Mouse (Mus musculus): ENCODE measurements around the gene Ube2d3. TPM values are rescaled to one million over a fixed set of nuclear protein-coding genes. Genes with fewer than 3 reads are reported as not detected.
A peak's percentile ranks its signal among the peaks of the same experiment; 100 is the strongest.

Gene Ube2d3
- total RNA-seq (2017), result 485 and 753 TPM in 2 replicates

- peak; percentile 76 for ATAC-seq (replicated peaks; ENCODE audit: low read depth, poor library complexity, severe bottlenecking)
Observed at GRCm38 (mm10) chr3:135437758-135438495, at the start of gene Ube2d3. TSS of gene Ube2d3 (plus strand) at chr3:135438149.

GRCm38 (mm10) chr3:135393186-135393585 is 44.8 kb upstream of the Ube2d3 start:
- ATAC-seq (replicated peaks; ENCODE audit: low read depth, poor library complexity, severe bottlenecking), result no peak

DNA sequence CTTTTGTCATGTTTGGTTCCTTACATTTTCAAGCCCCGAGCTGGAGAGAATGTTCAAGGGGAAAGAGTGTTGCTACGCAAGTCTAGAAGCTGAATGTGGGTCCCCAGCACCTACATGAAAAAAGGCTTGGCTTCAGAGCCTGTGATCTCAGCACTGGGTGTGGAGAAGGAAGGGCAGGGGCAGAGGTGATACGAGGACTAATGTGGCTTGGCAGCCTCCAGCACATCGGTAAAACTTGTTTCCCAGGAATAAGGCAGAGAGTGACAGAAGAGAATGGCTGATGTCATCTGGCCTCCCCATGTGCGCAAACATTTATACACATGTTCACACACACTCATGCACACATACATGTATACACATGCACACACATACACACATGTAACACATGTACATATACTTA is 42.9 kb upstream of the Ube2d3 start:
- no peak for ATAC-seq (replicated peaks; ENCODE audit: low read depth, poor library complexity, severe bottlenecking)

GRCm38 (mm10) chr3:135396081-135396480 is 41.9 kb upstream of the Ube2d3 start:
- no peak for ATAC-seq (replicated peaks; ENCODE audit: low read depth, poor library complexity, severe bottlenecking)

DNA sequence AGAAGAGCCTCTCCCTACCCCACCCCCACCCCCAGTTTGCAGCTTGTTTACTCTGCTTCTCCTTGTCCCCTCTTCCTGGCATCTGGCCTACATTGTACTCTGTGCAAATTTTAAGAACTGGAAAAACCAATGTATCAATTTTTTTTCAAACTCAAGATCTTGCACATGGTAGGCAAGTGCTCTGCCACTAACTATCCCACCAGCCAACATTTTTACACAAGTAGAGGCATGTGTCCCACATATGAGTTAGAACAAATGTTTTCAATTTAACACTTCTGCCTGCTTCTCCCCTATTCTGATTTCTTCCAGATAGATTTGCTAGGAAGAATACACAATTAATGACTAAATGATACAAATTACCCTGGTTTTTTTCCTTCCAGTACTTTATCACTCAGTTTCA is 40.8 kb upstream of the Ube2d3 start:
- ATAC-seq (replicated peaks; ENCODE audit: low read depth, poor library complexity, severe bottlenecking), result no peak

GRCm38 (mm10) chr3:135402201-135402658 is 35.7 kb upstream of the Ube2d3 start:
- ATAC-seq (replicated peaks; ENCODE audit: low read depth, poor library complexity, severe bottlenecking), result peak; percentile 98

- ATAC-seq (replicated peaks; ENCODE audit: low read depth, poor library complexity, severe bottlenecking), result no peak
Observed at GRCm38 (mm10) chr3:135403211-135403610, 34.7 kb upstream of the Ube2d3 start.

GRCm38 (mm10) chr3:135403856-135404255 is 34.1 kb upstream of the Ube2d3 start:
- ATAC-seq (replicated peaks; ENCODE audit: low read depth, poor library complexity, severe bottlenecking), result no peak

DNA sequence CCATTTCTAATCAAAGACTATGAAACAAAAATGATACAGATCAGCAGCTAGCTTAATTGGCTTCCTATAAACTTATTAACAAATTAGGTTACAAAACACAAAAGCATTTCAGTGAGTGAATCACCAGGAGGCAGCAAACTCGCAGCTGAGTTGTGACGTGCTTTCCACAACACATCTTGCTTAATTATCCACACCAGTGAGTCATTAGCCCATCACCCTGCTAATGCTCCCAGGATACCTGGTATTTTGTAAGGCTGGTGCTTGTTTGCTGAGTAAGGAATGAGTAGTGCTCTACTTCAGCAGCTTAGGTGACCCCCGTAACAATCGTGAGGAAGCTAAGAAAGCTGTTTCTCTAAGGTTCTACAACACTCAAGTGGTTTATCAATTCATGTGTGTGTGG is 33.4 kb upstream of the Ube2d3 start:
- ATAC-seq (replicated peaks; ENCODE audit: low read depth, poor library complexity, severe bottlenecking), result no peak

- no peak for ATAC-seq (replicated peaks; ENCODE audit: low read depth, poor library complexity, severe bottlenecking)
Observed at GRCm38 (mm10) chr3:135407351-135407750, 30.6 kb upstream of the Ube2d3 start.

DNA sequence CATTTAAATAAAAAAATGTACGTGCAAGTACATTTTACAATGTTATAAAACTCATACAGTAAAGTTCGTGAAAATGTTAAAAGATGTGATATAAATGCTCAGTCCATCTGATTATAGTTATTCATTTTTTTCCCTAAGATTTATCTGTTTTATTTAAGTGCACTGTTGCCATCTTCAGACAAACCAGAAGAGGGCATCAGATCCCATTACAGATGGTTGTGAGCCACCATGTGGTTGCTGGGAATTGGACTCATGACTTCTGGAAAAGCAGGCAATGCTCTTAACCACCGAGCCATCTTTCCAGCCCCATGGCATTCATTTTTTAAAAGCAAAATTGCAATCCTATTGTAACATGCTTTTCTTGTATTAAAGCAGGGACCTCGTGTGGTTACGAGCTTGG is 28.7 kb upstream of the Ube2d3 start:
- ATAC-seq (replicated peaks; ENCODE audit: low read depth, poor library complexity, severe bottlenecking), result no peak

DNA sequence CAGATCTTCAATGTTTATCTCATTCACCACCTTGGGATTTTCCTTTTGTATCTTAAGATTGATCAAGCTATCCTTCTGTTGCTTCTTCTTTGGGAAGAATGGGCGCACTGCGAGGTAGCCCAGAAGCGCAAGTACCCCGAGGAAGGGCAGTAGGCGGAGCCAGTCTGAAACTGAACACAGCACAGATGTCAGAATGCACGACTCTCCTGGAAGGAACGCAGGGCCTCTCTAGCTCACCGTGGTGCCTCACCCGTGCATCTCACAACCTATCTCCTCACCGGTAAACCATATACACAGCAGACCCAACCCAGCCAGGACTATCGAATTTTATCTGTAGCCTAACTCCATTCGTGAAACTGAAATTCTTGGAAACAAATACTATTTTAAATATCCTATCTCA is 26.9 kb upstream of the Ube2d3 start:
- ATAC-seq (replicated peaks; ENCODE audit: low read depth, poor library complexity, severe bottlenecking), result no peak

DNA sequence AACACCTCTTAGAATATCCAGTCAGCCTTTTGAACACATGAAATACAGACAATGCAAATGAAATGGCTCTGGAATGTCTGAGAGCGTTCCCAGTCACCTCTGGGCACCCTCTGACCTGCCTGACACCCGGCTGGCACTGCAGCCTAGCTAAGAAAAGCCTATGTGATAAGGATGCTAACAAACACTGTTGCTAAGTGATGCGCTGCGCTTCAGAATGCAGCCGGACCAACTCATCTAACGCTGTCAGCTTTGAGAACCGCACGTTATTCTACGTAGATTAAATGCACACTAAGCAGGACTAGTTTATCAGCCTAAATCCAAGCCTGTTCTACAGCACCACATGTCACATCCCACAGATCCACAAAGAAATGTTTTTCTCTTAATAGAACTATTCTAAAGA is 26.1 kb upstream of the Ube2d3 start:
- no peak for ATAC-seq (replicated peaks; ENCODE audit: low read depth, poor library complexity, severe bottlenecking)

DNA sequence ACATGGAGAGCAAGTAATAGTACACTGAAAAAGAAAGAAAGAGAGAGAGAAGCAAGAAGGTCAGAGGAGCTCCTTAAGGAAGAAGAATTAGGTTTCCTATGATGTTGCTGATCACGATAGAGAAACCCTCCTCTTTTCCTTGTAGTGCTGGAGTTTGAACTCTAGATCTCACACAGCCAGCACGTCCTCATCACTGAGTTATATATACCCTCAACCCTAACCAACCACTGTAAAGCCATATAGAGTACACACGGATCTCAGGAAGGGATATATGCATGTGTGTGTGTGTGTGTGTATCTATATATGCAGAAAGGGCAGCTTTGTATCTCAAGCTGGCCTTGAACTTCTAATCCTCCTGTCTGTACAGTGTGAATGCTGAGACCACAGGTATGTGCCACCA is 20.7 kb upstream of the Ube2d3 start:
- ATAC-seq (replicated peaks; ENCODE audit: low read depth, poor library complexity, severe bottlenecking), result no peak

GRCm38 (mm10) chr3:135417799-135418198 is 20.1 kb upstream of the Ube2d3 start:
- ATAC-seq (replicated peaks; ENCODE audit: low read depth, poor library complexity, severe bottlenecking), result peak; percentile 52; the same call in 1 of the 2 replicates

DNA sequence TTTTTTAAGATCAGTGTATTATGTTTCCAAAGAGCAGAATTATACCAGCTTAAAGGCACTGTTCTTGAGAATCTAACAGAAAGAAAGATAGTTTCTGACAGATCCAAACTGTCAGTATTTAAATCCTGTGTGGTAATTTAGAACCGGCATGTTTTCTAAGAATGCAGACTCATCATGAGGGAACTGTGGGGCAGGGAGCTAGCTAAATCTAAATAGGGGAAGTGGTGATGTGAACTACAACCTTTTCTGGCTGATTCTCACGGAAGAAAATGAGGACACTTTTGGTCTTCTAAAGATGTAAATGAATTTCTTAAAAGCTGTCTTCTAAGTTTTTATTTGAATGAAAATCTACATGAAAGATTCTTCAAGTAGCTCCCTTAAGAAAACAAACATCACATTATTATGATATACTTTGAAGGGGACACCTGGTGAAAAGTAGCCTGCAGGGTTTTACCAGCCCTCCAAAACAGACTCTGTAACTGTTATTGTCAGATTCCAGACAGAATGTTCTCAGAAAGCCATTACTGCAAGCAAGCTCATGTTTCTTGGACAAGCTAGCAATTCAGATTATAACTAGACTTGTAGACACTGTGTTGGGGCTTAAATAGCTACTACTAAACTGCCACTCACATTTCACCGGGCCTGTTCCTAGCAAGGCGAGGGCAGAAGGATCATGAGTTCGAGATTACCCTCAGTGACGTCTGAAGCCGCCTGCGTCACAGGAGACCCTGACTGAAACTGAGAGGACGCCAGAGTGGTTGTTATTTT is 17.2 kb upstream of the Ube2d3 start:
- ATAC-seq (replicated peaks; ENCODE audit: low read depth, poor library complexity, severe bottlenecking), result peak; percentile 68

- no peak for ATAC-seq (replicated peaks; ENCODE audit: low read depth, poor library complexity, severe bottlenecking)
Observed at GRCm38 (mm10) chr3:135421310-135421594, 16.7 kb upstream of the Ube2d3 start.

DNA sequence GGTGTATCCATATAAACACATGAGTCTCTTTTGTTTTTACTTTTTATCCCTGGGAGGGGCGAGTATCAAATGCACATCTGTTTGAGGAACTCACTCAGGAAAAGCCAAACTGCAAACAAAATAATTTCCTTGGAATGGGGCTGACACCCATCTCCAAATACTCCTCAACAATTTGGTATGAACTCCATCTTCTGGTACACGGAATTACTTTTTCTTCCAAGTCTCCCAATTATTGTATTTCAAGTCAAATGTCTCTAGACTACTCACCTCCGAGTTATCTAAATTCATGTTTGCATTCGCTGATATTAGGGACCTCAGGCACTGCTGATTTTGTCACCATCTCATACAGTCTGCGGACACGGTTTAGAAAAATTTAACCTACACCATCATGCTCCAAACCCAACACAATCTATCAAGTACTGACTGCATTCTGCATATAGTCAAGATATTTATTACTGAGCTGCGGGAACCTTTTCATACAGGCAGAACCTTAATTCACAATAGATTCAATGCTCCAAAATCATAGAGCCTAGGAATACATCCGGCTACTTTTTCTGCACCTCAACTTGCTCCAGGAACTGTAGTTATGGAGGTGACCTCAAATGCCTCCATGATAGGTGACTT is 15.6 kb upstream of the Ube2d3 start:
- ATAC-seq (replicated peaks; ENCODE audit: low read depth, poor library complexity, severe bottlenecking), result 0 out of 2 replicates have a peak, but pooled peaks have one; percentile 0

DNA sequence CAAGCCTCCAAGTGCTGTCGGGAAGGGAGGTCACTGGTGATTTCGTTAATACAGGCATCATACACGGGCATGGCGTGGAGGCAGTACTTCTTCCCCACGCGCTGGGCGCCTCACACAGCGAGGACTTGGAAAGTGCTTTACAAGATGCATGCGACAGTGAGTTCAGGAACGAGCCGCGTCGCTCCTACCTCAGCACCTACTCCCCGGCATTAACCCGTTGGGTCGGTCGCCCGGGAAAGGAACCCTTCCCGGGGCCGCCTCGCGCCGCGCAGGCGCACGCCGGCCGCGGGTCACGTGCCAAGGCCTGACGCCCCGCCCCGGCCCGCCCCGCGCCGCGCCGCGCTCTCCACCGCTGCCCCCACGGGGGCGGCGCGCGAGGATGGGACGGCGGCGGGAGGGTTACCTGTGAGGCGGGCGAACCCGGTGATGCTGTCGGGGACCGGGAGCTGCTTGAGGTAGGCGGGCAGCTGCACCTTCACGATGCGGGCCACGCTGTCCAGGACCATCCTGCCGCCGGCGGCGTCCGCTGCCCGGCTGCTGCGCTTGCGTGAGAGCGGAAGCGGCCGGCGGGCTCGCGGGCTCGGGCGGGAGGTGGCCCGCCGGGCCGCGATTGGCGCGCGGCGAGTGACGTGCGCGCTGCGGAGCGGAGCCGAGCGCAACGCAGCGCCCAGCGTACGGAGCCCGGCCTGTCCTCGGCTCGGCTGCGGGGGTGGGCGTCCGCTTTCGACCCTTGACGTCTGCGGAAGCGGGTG is 14.9 kb upstream of the Ube2d3 start:
- peak; percentile 85 for ATAC-seq (replicated peaks; ENCODE audit: low read depth, poor library complexity, severe bottlenecking)

GRCm38 (mm10) chr3:135423608-135424212 is 14.2 kb upstream of the Ube2d3 start, which contains the start of gene Cisd2:
TSS of gene Cisd2 (minus strand) at chr3:135423925.
- peak; percentile 3 for ATAC-seq (replicated peaks; ENCODE audit: low read depth, poor library complexity, severe bottlenecking)
